Mouse (Mus musculus) CD4-positive, CD25-positive, alpha-beta regulatory T cell (primary cell): ENCODE results near the gene Ccdc151. TPM values are rescaled to one million over a fixed set of nuclear protein-coding genes. Genes with fewer than 3 reads are reported as not detected.

Experiments
- polyA plus RNA-seq: library from polyadenylated mRNA; unstranded; fragments of 100-300 nt; shearing (Covaris generic); gene quantifications from one replicate; pipeline ENCODE4 v1.2.1, GENCODE M21; 2017

Gene Ccdc151
- not detected for polyA plus RNA-seq

DNA sequence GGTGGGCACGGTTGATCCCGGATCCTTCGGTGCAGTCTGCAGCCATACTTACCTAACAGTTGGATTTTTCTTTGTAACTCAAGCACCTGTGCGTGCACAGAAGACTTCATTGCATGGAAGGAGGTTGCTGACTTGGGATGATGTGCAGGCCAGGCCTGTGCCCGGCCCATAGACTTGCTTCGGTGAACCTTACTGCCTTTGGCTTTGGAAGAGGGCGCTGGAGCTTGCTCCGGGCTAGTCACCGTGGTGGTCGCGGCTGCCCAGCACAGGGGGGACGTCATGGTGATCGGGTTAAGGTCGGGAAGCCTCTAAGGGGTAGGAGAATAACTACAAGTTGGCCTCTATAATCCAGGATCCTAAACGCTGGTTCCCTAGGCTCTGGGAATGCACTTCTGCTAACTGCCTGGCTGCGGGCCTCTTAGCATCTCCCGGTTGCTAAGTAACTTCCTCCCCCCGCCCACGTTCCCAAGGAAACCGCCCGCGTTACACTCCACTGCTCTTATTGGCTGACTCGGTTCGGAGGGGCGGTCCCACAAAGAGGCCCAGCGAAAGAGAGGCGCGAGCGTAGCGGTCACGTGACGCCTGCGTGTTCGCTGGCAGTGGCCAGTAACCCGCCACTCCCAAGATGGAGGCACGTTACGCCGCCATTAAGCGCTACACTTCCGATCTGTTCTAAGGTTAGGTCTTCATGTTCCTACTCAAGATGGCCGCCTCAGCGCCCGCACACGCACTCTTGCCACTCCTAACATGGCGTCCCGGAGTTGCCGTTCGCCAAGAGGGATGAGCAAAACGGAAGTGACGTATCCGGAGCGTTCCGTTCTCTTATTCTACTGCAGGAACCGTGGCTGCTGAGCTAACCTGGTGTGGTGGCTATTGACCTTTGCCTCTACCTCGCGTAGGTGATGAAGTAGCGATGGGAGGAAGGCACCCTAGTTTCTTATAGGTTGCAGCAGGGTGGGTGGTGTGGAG is at the start of gene Ccdc151, which contains the start of gene Prkcsh:
Gene Ccdc151, minus strand, starts transcription at position 441 of the 969 bp plus-strand sequence.
Gene Prkcsh, plus strand, starts transcription at position 613 of the 969 bp plus-strand sequence.

GRCm38 (mm10) chr9:22051958-22052254 is 49.5 kb upstream of the Ccdc151 start, which contains the start of gene Elavl3:
TSS of gene Elavl3 (minus strand) at chr9:22052023.

GRCm38 (mm10) chr9:21989230-21990110 is 13.0 kb downstream of the Ccdc151 start, which contains the start of gene Rgl3:
TSS of gene Rgl3 (minus strand) at chr9:21989446.

GRCm38 (mm10) chr9:21963417-21963816 is 39.0 kb downstream of the Ccdc151 start, which contains the start of gene Epor:
TSS of gene Epor (minus strand) at chr9:21963506.

GRCm38 (mm10) chr9:21955570-21956281 is 46.7 kb downstream of the Ccdc151 start, which contains the start of gene Swsap1:
TSS of gene Swsap1 (plus strand) at chr9:21955755.

Other genes starting within 250 kb of the Ccdc151 start
- 3.3 TPM for gene Spc24, start 242.3 kb downstream of the Ccdc151 start, polyA plus RNA-seq
- gene Kank2, start 203.9 kb downstream of the Ccdc151 start, polyA plus RNA-seq = not detected
- gene Angptl8, start 167.1 kb downstream of the Ccdc151 start, polyA plus RNA-seq = not detected
- gene Dock6, start 150.0 kb downstream of the Ccdc151 start, polyA plus RNA-seq = 2.1 TPM
- 9.3 TPM for gene Rab3d, start 84.4 kb downstream of the Ccdc151 start, polyA plus RNA-seq
- 0.20 TPM for gene Ccdc159, start 75.2 kb downstream of the Ccdc151 start, polyA plus RNA-seq
- gene Tmem205, start 75.1 kb downstream of the Ccdc151 start, polyA plus RNA-seq = 1.7 TPM
- gene Plppr2, start 65.6 kb downstream of the Ccdc151 start, polyA plus RNA-seq = 1.1 TPM
- gene Swsap1, start 46.9 kb downstream of the Ccdc151 start, polyA plus RNA-seq = 14.6 TPM
- gene Epor, start 39.1 kb downstream of the Ccdc151 start, polyA plus RNA-seq = 0.45 TPM
- gene Rgl3, start 13.2 kb downstream of the Ccdc151 start, polyA plus RNA-seq = not detected
- gene Prkcsh, start 172 bp upstream of the Ccdc151 start, polyA plus RNA-seq = 83.1 TPM
- not detected for gene Elavl3, start 49.4 kb upstream of the Ccdc151 start, polyA plus RNA-seq
- gene Gm49318, start 68.6 kb upstream of the Ccdc151 start, polyA plus RNA-seq = not detected
- 26.5 TPM for gene Zfp653, start 68.7 kb upstream of the Ccdc151 start, polyA plus RNA-seq
- 52.0 TPM for gene Ecsit, start 82.8 kb upstream of the Ccdc151 start, polyA plus RNA-seq
- 0.07 TPM for gene Cnn1, start 96.6 kb upstream of the Ccdc151 start, polyA plus RNA-seq
- gene Elof1, start 114.5 kb upstream of the Ccdc151 start, polyA plus RNA-seq = 72.2 TPM
- 278 TPM for gene Acp5, start 133.1 kb upstream of the Ccdc151 start, polyA plus RNA-seq
- gene Pigyl, start 154.2 kb upstream of the Ccdc151 start, polyA plus RNA-seq = 38.4 TPM
- gene Zfp872, start 185.5 kb upstream of the Ccdc151 start, polyA plus RNA-seq = not detected
- gene Zfp809, start 223.1 kb upstream of the Ccdc151 start, polyA plus RNA-seq = 46.6 TPM